Mouse (Mus musculus) right cerebral cortex, postnatal 10 days (tissue): ENCODE results near the gene Birc7.
A peak's percentile ranks its signal among the peaks of the same experiment; 100 is the strongest.

ENCODE experiments used
- DNase-seq, 2 experiments: peaks; one replicate each; pipeline ENCODE4 v3.0.0; 2021; ENCODE audit warnings: low spot score in 2 of 2

Birc7 gene

GRCm38 (mm10) chr2:180967010-180967763 lies 38.4 kb downstream of the Birc7 start, which contains the start of gene Arfgap1:
Gene Arfgap1, plus strand, starts transcription at chr2:180967225.
- DNase-seq: peak; percentile 96

GRCm38 (mm10) chr2:180981133-180981532 lies 52.3 kb downstream of the Birc7 start:
- no peak for DNase-seq
